In the genomic region with DNA sequence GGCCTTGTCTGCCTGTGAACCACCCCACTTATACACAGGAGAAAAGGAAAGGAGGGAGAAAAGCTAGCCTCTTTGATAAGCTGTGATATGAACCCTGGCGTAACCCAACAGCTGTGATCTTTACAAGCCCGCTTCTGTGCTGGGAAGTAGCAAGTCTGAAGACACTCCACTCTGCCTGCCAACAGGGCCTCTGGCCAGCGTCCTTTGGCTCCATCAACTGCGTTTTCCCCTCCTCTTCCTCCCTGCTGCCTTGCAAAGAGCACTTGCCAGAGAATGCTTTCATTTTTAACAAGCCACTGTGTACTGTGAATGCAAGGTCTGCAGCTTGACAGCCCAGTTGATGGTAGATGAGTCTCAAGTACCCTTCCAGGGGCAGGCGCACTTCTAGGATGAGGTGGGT, we compare ENCODE assay signal across 11 mouse cellular contexts. TPM values are rescaled to one million over a fixed set of nuclear protein-coding genes. Genes with fewer than 3 reads are reported as not detected.
DNase-seq lines count a peak whose midpoint lies in the region; ATAC-seq and TF ChIP-seq lines count a peak whose summit lies in the region.
"Had no signal": no experiment of that assay in that cellular context is flagged by ENCODE, and none has a peak within 500 bp of the region (broad histone marks: within the 10 kb centered on the region; RNA-seq: fewer than 3 reads in every experiment).

No protein-coding gene starts in this region.

- H3K36me3 ChIP-seq in kidney, embryonic 15.5 days, result peaks cover 38% of the 10 kb centered on the region
- H3K36me3 ChIP-seq in heart, adult 2 months (ENCODE audit: control insufficient read depth, insufficient read depth, low read length), result no peaks in the 10 kb centered on the region; the same call in none of the 2 replicates

- H3K9me3 ChIP-seq in kidney, embryonic 15.5 days (replicated peaks), result no peaks in the 10 kb centered on the region
- H3K9me3 ChIP-seq: embryonic facial prominence, embryonic 15.5 days had no signal

- ATAC-seq in kidney, embryonic 15.5 days (replicated peaks; ENCODE audit: low FRiP score), result no peak
- ATAC-seq: Patski had no signal

- no peaks in the 10 kb centered on the region for H3K4me1 ChIP-seq in kidney, embryonic 15.5 days
- H3K4me1 ChIP-seq in brown adipose tissue, adult 24 weeks (ENCODE audit: control insufficient read depth, insufficient read depth, insufficient read length, low read length), result peaks cover 14% of the 10 kb centered on the region
- H3K4me1 ChIP-seq in heart, adult 2 months (ENCODE audit: control insufficient read depth, insufficient read depth, low read length), result peaks cover 16% of the 10 kb centered on the region
- H3K4me1 ChIP-seq in olfactory bulb, adult 2 months (ENCODE audit: control insufficient read depth, insufficient read depth, low read length), result peaks cover 8% of the 10 kb centered on the region; the same call in 1 of the 2 replicates

- H3K4me2 ChIP-seq in kidney, embryonic 15.5 days, result no peak overlapping the region
- H3K4me2 ChIP-seq: embryonic facial prominence, embryonic 15.5 days had no signal

- 0 out of 2 replicates have a peak, but pooled peaks have one; percentile 27 for TF ChIP-seq POLR2A in heart, adult 2 months (IDR thresholded peaks at IDR 0.05; ENCODE audit: insufficient read depth, low read depth, low read length)
- TF ChIP-seq POLR2A in olfactory bulb, adult 2 months (IDR thresholded peaks at IDR 0.05; ENCODE audit: insufficient read depth, low read depth, low read length), result 0 out of 2 replicates have a peak, but pooled peaks have one; percentile 8

- H3K27ac ChIP-seq in kidney, embryonic 15.5 days, result no peak overlapping the region; the same call in 1 of the 2 replicates
- peak overlapping the region; percentile 35 for H3K27ac ChIP-seq in brown adipose tissue, adult 24 weeks (replicated peaks; ENCODE audit: low read depth, low read length)
- peak overlapping the region; percentile 49 for H3K27ac ChIP-seq in heart, adult 2 months
- peak overlapping the region; percentile 36 for H3K27ac ChIP-seq in olfactory bulb, adult 2 months (ENCODE audit: insufficient read depth, low read depth, low read length)
- H3K27ac ChIP-seq: embryonic facial prominence, embryonic 15.5 days; liver, embryonic 14.5 days had no signal

- no peaks in the 10 kb centered on the region for H3K27me3 ChIP-seq in kidney, embryonic 15.5 days
- no peaks in the 10 kb centered on the region for H3K27me3 ChIP-seq in heart, adult 2 months (ENCODE audit: control insufficient read depth, insufficient read depth, low read length)
- H3K27me3 ChIP-seq: embryonic facial prominence, embryonic 15.5 days; Patski had no signal

- no peak overlapping the region for H3K4me3 ChIP-seq in kidney, embryonic 15.5 days (replicated peaks)
- H3K4me3 ChIP-seq in brown adipose tissue, adult 24 weeks (ENCODE audit: insufficient read depth, low read depth, low read length), result no peak overlapping the region
- H3K4me3 ChIP-seq in heart, adult 2 months, result no peak overlapping the region
- H3K4me3 ChIP-seq in olfactory bulb, adult 2 months (ENCODE audit: insufficient read depth, low read depth, low read length), result no peak overlapping the region
- H3K4me3 ChIP-seq: embryonic facial prominence, embryonic 15.5 days had no signal

- 83% methylated on average over 5 of the region's 5 CpGs for WGBS in kidney, embryonic 15.5 days
- WGBS in heart, adult 2 months, result 20% methylated on average over 5 of the region's 5 CpGs
- 60% methylated on average over 5 of the region's 5 CpGs for WGBS in olfactory bulb, adult 2 months

- no peaks in the 10 kb centered on the region for H3K79me2 ChIP-seq in heart, adult 2 months (replicated peaks; ENCODE audit: control insufficient read depth, insufficient read depth, low read length)

- no peak for TF ChIP-seq CTCF in heart, adult 2 months (IDR thresholded peaks at IDR 0.05)
- no peak for TF ChIP-seq CTCF in olfactory bulb, adult 2 months (IDR thresholded peaks at IDR 0.05; ENCODE audit: insufficient read depth, low read depth, low read length)

- intact Hi-C loops in heart, adult 2 months (cut with DNase I), result no loop called here

- no peak overlapping the region for H3K9ac ChIP-seq in kidney, embryonic 15.5 days
- H3K9ac ChIP-seq in heart, adult 2 months (ENCODE audit: low read depth, low read length), result no peak overlapping the region
- H3K9ac ChIP-seq: embryonic facial prominence, embryonic 15.5 days; liver, embryonic 14.5 days had no signal

- DNase-seq in kidney, adult 11 months, result peak; percentile 73
- peak; percentile 84 to 88 for DNase-seq in heart, adult 2 months
- DNase-seq in kidney, postnatal 4 days, result peak; percentile 73 to 79
- DNase-seq in thymus, postnatal 10 days (ENCODE audit: low spot score in 2 of 2), result no peak
- DNase-seq in MN1 (ENCODE audit: low spot score), result no peak

- peak; percentile 72; the same call in 1 of the 2 replicates for TF ChIP-seq EP300 in heart, adult 2 months (IDR thresholded peaks at IDR 0.05; ENCODE audit: insufficient read depth, low read depth, low read length)

RNA-seq across cellular contexts. Expression of a gene that starts 33.5 kb away (rescaled TPM):
- polyA plus RNA-seq in kidney, embryonic 15.5 days (2015; fragmentation: Nextera tagmentation; extraction: Ambion mirVana), result 8.3 and 8.4 TPM in 2 replicates
- 7.1 and 10.8 TPM in 2 replicates for polyA plus RNA-seq in brown adipose tissue, adult 24 weeks (2012; ENCODE audit: insufficient read depth, insufficient read length, missing spikeins)
- total RNA-seq in heart, adult 2 months (2021), result 10 to 100 TPM; 38.8 to 39.6 TPM
- 34.3 and 39.7 TPM in 2 replicates for polyA plus RNA-seq in heart, adult 2 months (2012; rRNA removed)
- polyA plus RNA-seq in olfactory bulb, adult 2 months (2012; ENCODE audit: insufficient read depth, insufficient read length, low replicate concordance, missing spikeins), result not detected in 2 replicates

Comparison
In these comparisons a context has a peak if more than half of its experiments do, and no peak if none do; other contexts are left out.
1. DNase-seq: peak in kidney, adult 11 months (single experiment), heart, adult 2 months (2 of 2) and kidney, postnatal 4 days (2 of 2); none in thymus, postnatal 10 days (0 of 2) and MN1 (single experiment).